Mouse (Mus musculus) left cerebral cortex, postnatal 4 days (tissue): Measurements from ENCODE around the gene Smarcd2. TPM values are rescaled to one million over a fixed set of nuclear protein-coding genes. Genes with fewer than 3 reads are reported as not detected.
A peak's percentile ranks its signal among the peaks of the same experiment; 100 is the strongest.

ENCODE experiments used
- DNase-seq: peaks from one replicate; pipeline ENCODE4 v3.0.0-alpha.2; 2022
- intact Hi-C: fragments of 180-260 bp; cut with DNase I; formaldehyde crosslinking; loops from one replicate; pipeline ENCODE4 v1.15.1; 2025
- total RNA-seq, 2 experiments: library from RNA; stranded (reverse); gene quantifications; 2 replicates each; pipeline ENCODE4 v1.2.3; 2021

Smarcd2 gene
- 10 to 100 TPM; 13.9 to 17.8 TPM for total RNA-seq

DNA sequence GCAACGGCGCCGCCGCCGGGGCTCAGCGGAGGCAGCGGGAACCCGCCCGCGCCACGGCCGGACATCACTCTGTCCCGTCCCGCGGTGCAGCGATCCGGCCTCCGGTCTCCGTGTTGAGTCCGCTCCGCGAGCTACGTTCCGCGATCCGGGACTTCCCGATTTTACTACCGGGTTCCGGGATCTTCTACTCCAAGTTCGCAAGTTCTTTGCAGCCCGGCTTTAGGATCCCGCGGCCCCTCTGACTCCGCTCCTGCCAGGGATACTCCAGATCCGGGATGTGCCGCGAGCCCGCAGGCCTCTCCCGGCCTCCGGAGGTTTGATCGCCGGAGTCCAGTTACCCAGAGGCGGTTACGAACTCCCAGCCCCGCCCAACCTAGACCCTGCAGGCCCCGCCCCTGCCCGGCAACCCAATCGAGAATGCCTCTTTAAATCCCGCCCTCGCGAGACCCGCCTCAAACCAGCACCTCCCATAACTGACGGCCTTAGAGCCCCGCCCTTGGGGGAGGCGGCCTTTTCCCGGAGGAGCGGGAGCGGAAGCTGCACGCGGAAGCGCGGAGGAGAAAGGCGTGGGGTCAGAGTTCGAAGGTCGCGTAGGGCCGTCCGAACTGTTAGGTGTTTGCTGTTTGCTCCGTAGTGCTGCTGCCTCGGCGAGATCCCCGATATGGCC lies at the start of gene Smarcd2:
Gene Smarcd2, minus strand, starts transcription at position 329 of the 667 bp plus-strand sequence.
- DNase-seq, result peak; percentile 100
- intact Hi-C loops, result no loop called here

DNA sequence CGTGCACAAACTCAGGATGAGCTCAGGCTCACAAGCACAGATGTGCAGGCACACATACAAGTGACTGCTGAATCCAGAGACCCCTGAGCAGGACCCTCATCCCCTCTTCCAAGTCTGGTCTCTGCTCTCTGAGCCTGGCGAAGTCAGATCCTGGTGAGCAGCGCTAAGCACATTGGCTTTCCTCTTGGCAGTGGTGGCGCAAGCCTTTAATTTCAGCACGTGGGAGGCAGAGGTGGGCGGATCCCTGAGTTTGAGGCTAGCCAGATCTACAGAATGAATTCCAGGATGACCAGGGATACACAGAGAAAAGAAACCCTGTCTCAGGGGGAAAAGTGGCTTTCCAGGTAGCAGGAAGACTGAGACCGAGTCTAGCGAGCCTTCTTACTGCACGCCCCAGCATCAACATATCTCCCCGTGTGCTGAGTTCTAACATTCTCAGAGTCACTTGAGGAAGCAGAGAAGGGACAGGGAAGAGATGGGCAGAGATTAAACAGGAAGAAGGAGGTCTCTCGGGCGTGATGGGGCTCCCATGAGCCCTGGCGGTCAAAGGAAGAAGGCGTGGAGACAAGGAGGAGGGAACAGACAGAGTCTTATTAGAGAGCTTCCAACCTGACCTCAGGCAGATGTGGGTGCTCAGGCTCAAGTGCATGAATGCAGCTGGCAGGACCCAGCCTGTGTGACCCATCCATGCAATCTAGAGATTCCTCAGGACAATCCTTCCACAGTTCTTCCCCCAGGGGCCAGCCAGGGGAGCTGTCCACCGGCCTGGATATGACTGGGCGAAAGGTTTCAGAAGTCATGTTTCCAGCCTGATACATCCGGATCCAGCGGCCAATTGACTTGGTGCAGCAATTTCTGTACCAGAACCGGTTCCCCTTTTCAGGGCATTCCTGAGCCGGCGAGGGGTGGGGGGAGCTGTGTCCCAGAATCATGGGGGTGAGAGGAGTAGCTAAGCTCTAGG lies 45.9 kb upstream of the Smarcd2 start:
- intact Hi-C loops, result no loop called here
- DNase-seq, result no peak

DNA sequence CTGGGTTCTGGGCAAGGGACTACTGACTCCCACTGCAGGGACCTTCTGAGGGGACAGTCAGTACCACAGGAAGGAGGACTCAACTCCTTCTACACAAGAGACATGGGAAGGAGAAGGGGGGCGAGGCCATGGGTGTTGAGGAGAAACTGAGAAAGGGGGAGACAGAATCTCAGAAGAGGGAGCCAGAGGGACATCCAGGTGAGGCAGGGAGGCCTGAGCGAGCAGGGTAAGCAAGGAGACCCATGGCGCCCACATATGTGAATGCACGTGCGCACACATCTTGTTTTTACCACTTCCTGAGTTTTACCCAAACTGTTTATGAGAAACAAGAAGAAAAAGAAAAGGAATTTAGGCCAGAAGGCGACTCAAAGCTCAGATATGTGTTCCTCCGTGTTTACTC lies 45.0 kb upstream of the Smarcd2 start:
- DNase-seq, result no peak
- intact Hi-C loops, result no loop called here

DNA sequence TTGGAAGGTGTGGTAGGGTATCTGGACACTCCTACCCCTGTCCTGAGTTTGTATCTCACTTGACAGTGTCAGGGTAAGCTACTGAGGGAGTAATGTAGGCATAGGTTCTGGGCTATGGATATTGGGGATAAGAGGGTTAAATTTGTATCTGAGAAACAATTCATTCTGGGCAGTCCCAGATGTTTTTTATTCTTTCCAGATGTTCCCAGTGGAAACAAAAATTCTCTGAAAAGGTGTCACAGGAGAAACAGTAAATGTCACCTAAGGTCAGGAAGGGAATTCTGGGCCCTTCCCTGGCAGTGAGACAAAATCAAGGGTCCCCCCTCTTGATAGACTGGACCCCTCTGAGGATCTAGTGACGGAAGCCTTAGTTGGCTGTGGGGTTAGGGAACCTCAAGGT lies 43.6 kb upstream of the Smarcd2 start:
- no peak for DNase-seq
- intact Hi-C loops, result no loop called here

DNA sequence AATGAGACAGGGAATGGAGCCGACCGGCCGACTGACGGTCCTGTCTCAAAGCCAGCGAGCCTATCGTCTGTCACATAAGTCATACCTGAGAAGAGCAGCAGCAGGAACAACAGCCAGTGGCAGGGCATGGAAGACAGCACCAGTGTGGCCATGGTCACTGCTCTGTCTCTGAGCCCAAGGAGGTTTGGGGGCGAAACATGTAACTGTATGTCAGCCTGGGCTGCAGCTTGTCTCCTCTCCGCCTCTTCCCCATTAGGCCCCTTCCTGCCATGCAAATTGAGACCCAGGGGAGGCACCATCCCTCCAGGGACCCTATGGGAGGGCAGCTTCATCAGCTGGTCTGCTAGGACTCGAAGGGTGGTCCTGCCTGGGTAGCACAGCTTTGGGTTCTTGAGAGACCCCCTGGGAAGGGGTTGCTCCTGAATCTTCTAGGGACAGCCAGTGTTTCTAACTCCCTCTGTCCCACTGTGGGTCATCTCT lies 41.6 kb upstream of the Smarcd2 start, which contains the start of gene Cd79b:
Gene Cd79b, minus strand, starts transcription at position 430 of the 480 bp plus-strand sequence.
- DNase-seq, result no peak
- intact Hi-C loops, result no loop called here

DNA sequence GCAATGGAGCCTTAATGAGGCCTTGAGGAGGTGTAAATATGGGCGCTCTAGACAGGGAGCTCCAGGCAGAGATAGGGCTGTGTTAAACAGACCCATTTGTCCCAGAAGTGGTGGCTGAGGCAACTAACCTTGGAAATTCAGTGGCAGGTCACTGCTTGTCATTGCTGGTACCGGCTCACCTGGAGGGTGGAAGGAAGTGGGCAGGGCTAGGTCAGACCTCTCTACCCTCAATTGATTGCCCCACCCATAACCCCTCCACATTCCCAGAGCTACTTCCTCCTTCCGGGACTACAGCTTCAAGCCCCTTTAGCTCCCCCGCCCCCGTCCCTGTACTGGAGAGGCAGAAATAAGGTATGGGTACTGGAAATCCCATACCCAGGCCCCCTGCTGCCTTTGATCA lies 40.8 kb upstream of the Smarcd2 start:
- DNase-seq, result no peak
- intact Hi-C loops, result no loop called here

DNA sequence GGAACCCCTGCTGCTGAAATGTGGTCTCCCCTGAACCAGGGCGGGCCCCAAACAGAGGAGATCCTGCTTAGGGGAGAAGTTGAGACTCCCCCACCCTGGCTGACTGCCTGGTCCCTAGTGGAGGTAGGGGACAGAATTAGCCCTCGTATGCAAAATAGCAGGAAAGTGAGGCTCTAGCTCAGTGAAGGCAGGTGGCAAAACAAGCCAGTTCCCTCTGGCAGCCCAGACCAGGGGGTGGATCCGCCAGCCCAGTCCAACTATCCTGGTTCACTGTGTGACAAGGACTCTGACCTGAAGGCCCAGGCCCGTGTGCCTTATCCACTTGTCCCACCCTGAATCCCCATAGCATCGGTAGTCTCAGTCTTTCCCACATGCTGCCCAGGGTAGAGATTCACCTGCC lies 37.4 kb upstream of the Smarcd2 start:
- no peak for DNase-seq
- intact Hi-C loops, result no loop called here

DNA sequence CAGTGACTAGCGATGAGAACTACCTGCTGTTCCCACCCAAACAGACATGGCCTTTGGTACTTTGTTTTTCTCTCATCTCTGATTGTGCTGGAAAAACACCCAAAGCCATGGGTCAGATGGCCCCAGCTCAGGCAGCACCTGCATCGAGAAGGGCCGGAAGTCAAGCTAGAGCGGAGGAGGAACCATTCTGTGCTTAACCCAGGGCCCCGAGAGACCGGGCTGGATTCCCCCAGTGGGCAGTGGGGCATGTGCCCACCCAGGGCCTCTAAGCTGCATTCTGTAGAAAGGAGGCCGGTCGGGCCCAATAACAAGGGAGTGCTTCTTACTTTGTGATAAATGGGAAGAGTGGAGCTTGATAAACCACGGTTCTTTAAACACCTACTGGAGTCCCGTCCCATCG lies 35.4 kb upstream of the Smarcd2 start:
- intact Hi-C loops, result no loop called here
- no peak for DNase-seq

DNA sequence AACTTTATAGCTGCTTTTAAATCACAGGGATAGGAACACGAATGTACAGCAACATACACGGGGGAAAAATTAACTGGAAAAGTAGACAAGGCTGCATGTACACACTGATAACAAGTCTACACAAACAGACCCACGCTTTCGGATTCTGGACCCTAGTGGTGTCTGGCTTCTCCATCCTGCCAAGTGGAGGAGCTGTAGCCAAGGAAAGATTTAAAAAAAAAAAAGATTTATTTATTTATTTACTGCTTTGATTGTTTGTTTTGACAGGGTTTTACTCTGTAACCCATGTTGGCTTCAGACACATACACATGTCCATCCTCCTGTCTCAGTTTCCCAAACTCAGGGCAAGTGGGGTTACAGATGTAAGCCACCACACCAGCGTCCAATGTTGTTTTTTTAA lies 34.7 kb upstream of the Smarcd2 start:
- intact Hi-C loops, result no loop called here
- no peak for DNase-seq

DNA sequence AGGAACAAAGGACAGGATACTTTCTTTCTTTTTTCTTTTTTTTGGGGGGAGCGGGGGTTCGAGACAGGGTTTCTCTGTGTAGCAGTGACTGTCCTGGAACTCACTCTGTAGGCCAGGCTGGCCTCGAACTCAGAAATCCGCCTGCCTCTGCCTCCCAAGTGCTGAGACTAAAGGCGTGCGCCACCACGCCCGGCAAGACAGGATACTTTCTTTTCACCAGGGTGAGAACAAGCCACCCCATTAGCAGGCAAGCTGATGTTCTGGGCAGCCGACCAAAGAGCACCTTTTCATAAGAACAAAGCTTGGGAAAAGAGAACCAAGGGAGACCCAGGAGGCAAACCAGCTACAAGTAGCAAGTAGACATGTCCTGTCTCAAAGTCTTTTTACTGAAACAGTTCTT lies 34.0 kb upstream of the Smarcd2 start:
- no peak for DNase-seq
- intact Hi-C loops, result no loop called here

DNA sequence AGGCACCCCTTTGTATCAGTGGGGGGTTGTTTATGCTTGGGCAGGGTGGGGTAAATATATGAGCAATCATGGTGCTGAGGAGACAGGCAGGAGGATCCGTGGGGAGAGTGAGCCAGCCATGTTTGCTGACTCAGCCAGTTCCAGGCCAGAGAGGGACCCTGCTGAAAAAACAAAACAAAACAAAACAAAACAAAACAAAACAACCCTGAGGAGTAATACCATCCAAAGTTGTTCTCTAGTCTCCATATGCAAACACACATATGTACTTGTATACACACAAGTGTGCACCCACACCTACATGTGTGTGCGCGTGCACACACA lies 33.3 kb upstream of the Smarcd2 start:
- intact Hi-C loops, result no loop called here

DNA sequence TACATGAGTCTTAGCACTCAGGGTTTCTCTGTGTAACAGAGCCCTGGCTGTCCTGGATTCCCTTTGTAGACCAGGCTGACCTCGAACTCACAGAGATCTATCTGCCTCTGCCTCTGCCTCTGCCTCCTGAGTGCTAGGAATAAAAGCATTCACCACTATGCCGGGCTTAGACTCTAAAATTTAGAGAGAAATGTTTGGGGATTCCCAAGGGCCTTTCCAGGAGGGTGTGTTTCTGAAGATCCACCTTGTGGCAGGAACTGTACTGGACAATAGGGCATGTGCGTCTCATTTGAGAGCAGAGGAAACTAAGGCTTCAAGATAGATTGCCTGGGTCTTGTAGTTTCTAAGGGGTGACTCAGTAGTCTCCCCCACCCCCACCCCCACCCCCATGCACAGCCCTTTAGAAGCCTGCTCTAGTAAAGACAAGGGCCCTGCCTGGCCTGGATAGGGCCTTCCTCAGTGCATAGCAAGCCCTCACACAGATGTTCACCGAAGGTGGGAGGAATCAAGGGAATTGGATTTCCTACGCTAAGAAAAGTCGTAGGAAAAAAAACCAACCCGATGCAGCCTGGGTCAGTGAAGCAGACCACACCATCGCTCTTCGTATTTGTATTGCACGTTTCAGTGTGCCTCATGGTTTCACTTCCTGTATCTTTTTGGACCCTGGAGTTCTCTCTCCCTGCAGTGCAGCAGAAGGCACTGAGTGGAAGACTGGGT lies 32.7 kb upstream of the Smarcd2 start:
- intact Hi-C loops, result no loop called here
- no peak for DNase-seq

More for the DNA sequence above, 33.3 kb upstream of the Smarcd2 start:
- DNase-seq, result no peak

DNA sequence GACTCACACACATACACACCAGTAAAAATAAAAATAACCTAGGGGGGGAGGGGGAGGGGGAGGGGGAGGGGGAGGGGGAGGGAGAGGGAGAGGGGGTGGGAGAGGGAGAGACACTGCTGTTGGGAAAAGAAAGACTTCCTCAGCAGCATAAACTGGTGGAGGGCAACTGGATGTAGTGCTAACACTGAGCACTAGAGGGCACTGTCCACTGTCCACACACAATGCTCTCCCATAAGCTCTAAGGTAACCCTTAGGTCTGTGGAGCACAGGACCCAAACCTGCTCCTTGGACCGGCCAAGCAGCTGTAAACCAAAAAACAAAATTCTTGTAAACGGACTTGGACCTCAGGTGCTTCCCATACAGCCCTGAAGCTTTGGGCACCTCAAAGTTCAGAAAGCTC lies 29.9 kb upstream of the Smarcd2 start:
- intact Hi-C loops, result no loop called here
- peak; percentile 60 for DNase-seq

DNA sequence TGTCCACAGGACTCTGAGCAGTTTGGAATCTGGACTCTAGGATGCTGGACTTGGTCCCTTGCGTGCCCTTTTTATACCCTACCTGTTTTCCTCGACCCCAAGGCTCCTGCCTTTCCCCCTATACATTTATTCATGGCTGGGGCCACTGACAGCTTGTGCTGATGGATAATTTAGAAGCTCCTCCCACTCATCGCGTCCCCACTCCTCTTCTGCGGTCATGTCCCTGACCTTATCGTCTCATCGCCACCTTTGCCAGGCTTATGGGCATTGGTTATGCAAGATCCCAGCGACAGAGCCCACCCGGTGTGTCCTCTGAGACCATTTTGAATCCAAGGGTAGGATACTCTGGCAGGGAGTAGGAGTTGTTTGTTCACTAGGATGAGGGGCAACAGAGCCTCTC lies 29.0 kb upstream of the Smarcd2 start, which contains the start of gene Gh:
Gene Gh, minus strand, starts transcription at position 101 of the 400 bp plus-strand sequence.
- no peak for DNase-seq
- intact Hi-C loops, result no loop called here

DNA sequence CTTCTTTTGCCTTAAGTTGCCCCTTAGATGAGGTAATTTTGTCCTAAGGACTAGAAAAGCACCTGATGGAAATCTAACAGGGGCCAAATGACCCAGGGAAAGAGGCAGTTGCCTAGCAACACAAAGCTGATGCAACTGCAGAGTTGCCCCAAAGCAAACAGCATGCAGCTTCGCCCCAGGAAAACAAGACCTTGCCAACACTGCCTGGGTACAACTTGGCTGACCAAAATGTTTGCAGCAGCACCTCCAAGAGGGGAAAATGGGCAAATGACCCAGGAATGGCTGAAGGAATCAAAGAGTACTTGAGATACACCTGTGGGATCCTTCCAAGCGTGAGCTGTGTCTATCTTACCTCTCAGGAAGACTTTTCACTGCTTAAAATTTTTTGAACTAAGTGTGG lies 19.1 kb upstream of the Smarcd2 start:
- peak; percentile 77 for DNase-seq
- intact Hi-C loops, result no loop called here

DNA sequence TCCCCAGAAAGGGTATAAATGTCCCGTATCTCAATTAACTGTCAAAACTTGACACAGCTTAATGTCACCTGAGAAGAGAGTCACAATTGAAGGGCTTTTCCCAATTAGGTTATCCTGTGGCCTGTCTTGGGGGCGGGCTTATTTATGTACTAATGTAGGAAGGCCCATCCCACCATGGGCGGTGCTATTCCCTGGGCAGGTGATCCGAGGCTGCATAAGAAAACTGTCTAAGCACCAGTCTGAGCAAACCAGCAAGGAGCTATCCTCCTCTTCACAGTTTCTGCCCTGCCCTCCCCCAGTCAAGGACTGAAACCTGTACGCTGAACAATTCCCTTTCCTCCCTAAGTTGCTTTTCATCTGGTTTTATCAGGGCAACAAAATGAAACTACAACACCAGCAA lies 17.6 kb upstream of the Smarcd2 start:
- intact Hi-C loops, result no loop called here
- no peak for DNase-seq

DNA sequence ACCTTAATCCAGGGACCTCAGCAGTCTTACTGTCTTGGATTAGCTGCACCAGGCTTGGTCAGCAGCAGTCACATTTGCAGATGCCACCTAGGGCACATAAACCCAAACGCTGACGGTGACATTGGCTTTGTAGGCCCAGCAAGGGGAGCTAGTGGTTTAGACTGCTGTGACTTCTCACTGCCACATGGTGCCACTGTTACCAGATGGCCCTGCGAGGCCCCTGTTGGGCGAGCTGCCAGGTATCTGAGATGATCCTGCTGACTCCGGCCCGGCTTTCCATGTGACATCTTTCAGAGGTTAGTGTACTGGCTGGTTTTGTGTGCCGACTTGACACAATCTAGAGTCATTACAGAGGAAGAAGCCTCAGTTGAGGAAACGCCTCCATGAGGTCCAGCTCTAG lies 16.6 kb upstream of the Smarcd2 start:
- intact Hi-C loops, result no loop called here
- peak; percentile 93 for DNase-seq

DNA sequence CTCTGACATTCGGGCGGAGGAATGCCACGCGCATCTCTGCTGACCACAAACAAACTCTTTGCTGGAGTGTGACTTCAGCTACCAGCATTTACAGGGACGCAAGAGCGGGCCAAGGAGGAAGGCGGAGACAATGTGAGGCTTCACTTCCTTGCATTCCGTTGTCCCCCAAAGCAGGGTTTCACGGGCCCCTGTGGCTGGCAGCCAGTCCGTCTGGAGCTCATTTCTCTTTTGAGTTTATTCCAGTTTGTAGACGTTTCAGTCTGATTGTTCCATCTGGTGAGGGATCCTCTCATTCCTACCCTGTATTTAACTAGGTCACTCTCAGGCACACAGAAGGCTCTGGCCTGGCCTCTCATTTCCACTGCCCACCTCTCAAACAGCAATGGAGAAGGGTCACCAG lies 14.2 kb upstream of the Smarcd2 start:
- no peak for DNase-seq
- intact Hi-C loops, result no loop called here

DNA sequence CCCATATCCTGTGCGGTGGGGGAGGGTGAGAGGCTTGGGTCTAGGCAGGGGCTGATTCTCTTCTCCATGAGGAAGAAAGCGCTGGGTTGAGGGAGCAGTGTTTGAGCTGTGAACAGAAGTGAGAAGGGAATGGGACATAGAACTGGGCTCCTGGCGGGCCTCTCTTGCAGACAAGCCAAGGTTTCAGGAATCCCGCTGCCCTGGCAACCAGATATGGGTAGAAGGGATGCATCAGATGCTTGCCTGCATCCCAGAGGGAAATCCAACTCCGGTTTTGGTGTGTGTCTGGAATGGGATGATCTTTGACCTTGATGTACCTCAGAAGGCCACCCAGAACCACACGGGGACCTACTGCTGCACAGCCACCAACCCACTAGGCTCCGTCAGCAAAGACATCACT lies 13.4 kb upstream of the Smarcd2 start:
- DNase-seq, result no peak
- intact Hi-C loops, result no loop called here

DNA sequence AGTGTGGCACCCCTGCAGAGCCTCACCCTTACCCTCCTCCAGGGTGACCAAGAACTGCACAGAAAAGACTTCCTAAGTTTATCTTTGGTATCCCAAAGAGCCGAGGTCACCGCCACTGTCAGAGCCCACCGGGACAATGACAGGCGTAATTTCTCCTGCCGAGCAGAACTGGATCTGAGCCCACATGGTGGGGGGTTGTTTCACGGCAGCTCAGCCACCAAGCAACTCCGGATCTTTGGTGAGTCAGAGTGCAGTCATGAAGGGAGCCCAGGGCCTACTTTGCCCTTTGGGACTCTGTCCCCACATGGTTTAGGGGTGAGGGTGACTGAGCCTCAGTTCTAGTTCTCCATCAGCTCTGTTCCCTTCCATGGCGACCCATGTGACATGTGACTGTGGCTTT lies 11.4 kb upstream of the Smarcd2 start:
- intact Hi-C loops, result no loop called here
- no peak for DNase-seq

DNA sequence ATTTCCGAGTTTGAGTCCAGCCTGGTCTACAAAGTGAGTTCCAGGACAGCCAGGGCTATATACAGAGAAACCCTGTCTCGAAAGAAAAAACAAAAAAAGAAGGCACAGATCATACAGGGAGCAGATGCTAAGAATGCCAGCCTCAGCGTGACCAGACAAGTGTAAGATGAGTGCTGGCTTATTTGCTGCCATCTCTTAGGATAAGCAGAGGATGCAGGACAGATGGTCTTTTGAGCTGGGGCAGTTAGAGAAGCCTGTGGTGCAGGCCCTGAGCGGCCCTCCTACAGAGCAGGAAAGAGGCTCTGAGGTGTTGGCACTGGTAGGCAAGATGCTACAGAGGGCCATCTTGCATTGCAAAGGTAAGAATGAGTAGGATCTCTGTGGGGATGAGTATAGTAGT lies 10.6 kb upstream of the Smarcd2 start:
- no peak for DNase-seq
- intact Hi-C loops, result no loop called here
